Mouse (Mus musculus): ENCODE measurements at regions not wholly inside any gene's neighbourhood (a gene's known extent, or its start where the extent isn't known, plus 50 kb on each side); places are given as distances from the start of the nearest gene placed in this dataset.
"Not testable (repeated sequence)": the region's sequence is repeated elsewhere in the genome, so short reads cannot be mapped to it uniquely, and the experiment has no call there.

- in situ Hi-C loops (cut with MboI, MseI), result no loop called here
Measured at GRCm38 (mm10) chrX:159066212-159066611, 143.9 kb upstream of the Rps6ka3 start.

- in situ Hi-C loops (cut with MboI, MseI), result no loop called here
Measured at GRCm38 (mm10) chrX:159072647-159073046, 137.5 kb upstream of the Rps6ka3 start.

- in situ Hi-C loops (cut with MboI, MseI), result no loop called here
Measured at GRCm38 (mm10) chrX:159073533-159073932, 136.6 kb upstream of the Rps6ka3 start.

GRCm38 (mm10) chrX:159080508-159080907 lies 129.6 kb upstream of the Rps6ka3 start:
- in situ Hi-C loops (cut with MboI, MseI), result no loop called here

GRCm38 (mm10) chrX:159110651-159111050 lies 99.5 kb upstream of the Rps6ka3 start:
- in situ Hi-C loops (cut with MboI, MseI), result not testable (repeated sequence)

GRCm38 (mm10) chrX:159116210-159116609 lies 93.9 kb upstream of the Rps6ka3 start:
- in situ Hi-C loops (cut with MboI, MseI), result no loop called here

GRCm38 (mm10) chrX:159140554-159140953 lies 69.6 kb upstream of the Rps6ka3 start:
- in situ Hi-C loops (cut with MboI, MseI), result no loop called here

GRCm38 (mm10) chrX:159143278-159143677 lies 66.8 kb upstream of the Rps6ka3 start:
- in situ Hi-C loops (cut with MboI, MseI), result no loop called here

- in situ Hi-C loops (cut with MboI, MseI), result no loop called here
Measured at GRCm38 (mm10) chrX:159144674-159145073, 65.4 kb upstream of the Rps6ka3 start.

- in situ Hi-C loops (cut with MboI, MseI), result no loop called here
Measured at GRCm38 (mm10) chrX:159145212-159145611, 64.9 kb upstream of the Rps6ka3 start.

- in situ Hi-C loops (cut with MboI, MseI), result no loop called here
Measured at GRCm38 (mm10) chrX:159155786-159156185, 54.3 kb upstream of the Rps6ka3 start.

- in situ Hi-C loops (cut with MboI, MseI), result no loop called here
Measured at GRCm38 (mm10) chrX:159156976-159157375, 53.1 kb upstream of the Rps6ka3 start.

- in situ Hi-C loops (cut with MboI, MseI), result no loop called here
Measured at GRCm38 (mm10) chrX:159159727-159160126, 50.4 kb upstream of the Rps6ka3 start.
